Mouse (Mus musculus) kidney, postnatal 4 days (tissue): ENCODE measurements around the gene Edar.

Experiments
- DNase-seq, 2 experiments: peaks; one replicate each; pipeline ENCODE4 v3.0.0; 2021; ENCODE audit warnings: mixed read lengths in 2 of 2

Edar gene

GRCm38 (mm10) chr10:58601431-58601901 lies 74.0 kb downstream of the Edar start:
- no peak for DNase-seq

GRCm38 (mm10) chr10:58600983-58601382 lies 74.5 kb downstream of the Edar start:
- no peak for DNase-seq

- DNase-seq: no peak
These were observed 75.3 kb downstream of the Edar start for GRCm38 (mm10) chr10:58600151-58600550.

GRCm38 (mm10) chr10:58595821-58596220 lies 79.6 kb downstream of the Edar start:
- no peak for DNase-seq

GRCm38 (mm10) chr10:58595197-58595596 lies 80.3 kb downstream of the Edar start:
- DNase-seq: no peak

- no peak for DNase-seq
These were observed 81.0 kb downstream of the Edar start for GRCm38 (mm10) chr10:58594486-58594885.

- DNase-seq: no peak
These were observed 89.8 kb downstream of the Edar start for GRCm38 (mm10) chr10:58585427-58586223.

GRCm38 (mm10) chr10:58560521-58560920 lies 114.9 kb downstream of the Edar start:
- DNase-seq: peak; percentile 5 to 22

- peak; percentile 41 to 65 for DNase-seq
These were observed 115.6 kb downstream of the Edar start for GRCm38 (mm10) chr10:58559901-58560300.

GRCm38 (mm10) chr10:58559098-58559497 lies 116.4 kb downstream of the Edar start:
- peak; percentile 70 to 73 for DNase-seq

GRCm38 (mm10) chr10:58554693-58555387 lies 120.6 kb downstream of the Edar start:
- no peak for DNase-seq
